Mouse (Mus musculus) heart, postnatal 36 days (tissue): ENCODE measurements around the gene Sh3bp5. TPM values are rescaled to one million over a fixed set of nuclear protein-coding genes. Genes with fewer than 3 reads are reported as not detected.

Source experiments
- DNase-seq, 2 experiments: peaks; one replicate each; pipeline ENCODE4 v3.0.0; 2021 to 2022
- intact Hi-C: fragments of 180-260 bp; cut with DNase I; formaldehyde crosslinking; loops from one replicate; pipeline ENCODE4 v1.15.1; 2025
- total RNA-seq, 2 experiments: library from RNA; stranded (reverse); gene quantifications; 2 replicates each; pipeline ENCODE4 v1.2.3; 2021

Sh3bp5 gene
- total RNA-seq, 2 experiments from 2014 or later, result 56.4 to 60.6 TPM

- intact Hi-C loops, result no loop called here
- peak; percentile 58 to 73 for DNase-seq
These were observed 23.2 kb downstream of the Sh3bp5 start for GRCm38 (mm10) chr14:31412651-31413056.

- DNase-seq, result no peak
- intact Hi-C loops, result no loop called here
These were observed 25.1 kb downstream of the Sh3bp5 start for GRCm38 (mm10) chr14:31410737-31411136.

- intact Hi-C loops, result no loop called here
- no peak for DNase-seq
These were observed 25.7 kb downstream of the Sh3bp5 start for GRCm38 (mm10) chr14:31410123-31410724.

GRCm38 (mm10) chr14:31408666-31409065 lies 27.2 kb downstream of the Sh3bp5 start:
- DNase-seq, result no peak
- intact Hi-C loops, result loop anchor here (2.0 kb wide), 1 partner anchor 26 kb away; no protein-coding TSS in a partner anchor

- intact Hi-C loops, result loop anchor here (2.0 kb wide), 1 partner anchor 27 kb away; no protein-coding TSS in a partner anchor
- no peak for DNase-seq
These were observed 27.8 kb downstream of the Sh3bp5 start for GRCm38 (mm10) chr14:31407911-31408604.

- no peak for DNase-seq
- intact Hi-C loops, result no loop called here
These were observed 28.7 kb downstream of the Sh3bp5 start for GRCm38 (mm10) chr14:31407208-31407607.

GRCm38 (mm10) chr14:31406154-31406810 lies 29.6 kb downstream of the Sh3bp5 start:
- intact Hi-C loops, result no loop called here
- no peak for DNase-seq

GRCm38 (mm10) chr14:31405652-31406051 lies 30.2 kb downstream of the Sh3bp5 start:
- intact Hi-C loops, result no loop called here
- DNase-seq, result no peak

- intact Hi-C loops, result no loop called here
- no peak for DNase-seq
These were observed 31.2 kb downstream of the Sh3bp5 start for GRCm38 (mm10) chr14:31404663-31405062.

GRCm38 (mm10) chr14:31403995-31404394 lies 31.9 kb downstream of the Sh3bp5 start:
- intact Hi-C loops, result no loop called here
- no peak for DNase-seq

- DNase-seq, result no peak
- intact Hi-C loops, result no loop called here
These were observed 32.3 kb downstream of the Sh3bp5 start for GRCm38 (mm10) chr14:31403556-31403955.

- intact Hi-C loops, result no loop called here
- no peak for DNase-seq
These were observed 33.2 kb downstream of the Sh3bp5 start for GRCm38 (mm10) chr14:31402693-31403092.

GRCm38 (mm10) chr14:31401918-31402427 lies 33.9 kb downstream of the Sh3bp5 start:
- intact Hi-C loops, result no loop called here
- peak in 1 of 2 experiments; percentile 8 for DNase-seq

- intact Hi-C loops, result no loop called here
- no peak for DNase-seq
These were observed 35.0 kb downstream of the Sh3bp5 start for GRCm38 (mm10) chr14:31400896-31401295.

- peak in 1 of 2 experiments; percentile 3 for DNase-seq
- intact Hi-C loops, result no loop called here
These were observed 35.6 kb downstream of the Sh3bp5 start for GRCm38 (mm10) chr14:31400246-31400645.

GRCm38 (mm10) chr14:31399271-31399670 lies 36.6 kb downstream of the Sh3bp5 start:
- intact Hi-C loops, result no loop called here
- DNase-seq, result peak in 1 of 2 experiments; percentile 1

- no peak for DNase-seq
- intact Hi-C loops, result no loop called here
These were observed 37.1 kb downstream of the Sh3bp5 start for GRCm38 (mm10) chr14:31398819-31399218.

GRCm38 (mm10) chr14:31397791-31398595 lies 37.9 kb downstream of the Sh3bp5 start:
- peak; percentile 44 to 63 for DNase-seq
- intact Hi-C loops, result no loop called here

GRCm38 (mm10) chr14:31397353-31397752 lies 38.5 kb downstream of the Sh3bp5 start:
- no peak for DNase-seq
- intact Hi-C loops, result no loop called here

- intact Hi-C loops, result no loop called here
- no peak for DNase-seq
These were observed 39.5 kb downstream of the Sh3bp5 start for GRCm38 (mm10) chr14:31396428-31396827.
